14 mouse cellular contexts compared by ENCODE assay signal in the genomic region with DNA sequence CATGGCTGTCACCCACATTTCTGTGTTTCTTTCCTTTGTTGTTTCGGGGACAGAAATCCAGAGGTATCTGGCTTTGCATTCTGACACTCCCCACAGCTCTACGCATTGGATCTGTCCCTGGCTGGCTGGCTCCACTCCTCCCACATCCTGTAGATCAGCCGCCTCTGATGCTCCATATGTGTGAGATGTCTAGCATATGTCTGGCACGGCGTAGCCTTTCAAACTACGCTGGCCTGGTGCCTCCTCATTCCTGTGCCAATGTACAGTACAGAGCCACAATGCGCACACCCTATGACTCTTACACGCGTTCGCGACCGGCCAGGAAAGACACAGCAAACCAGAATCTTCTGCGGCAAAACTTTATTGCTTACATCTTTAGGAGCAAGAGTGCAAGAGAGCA. TPM values are rescaled to one million over a fixed set of nuclear protein-coding genes. Genes with fewer than 3 reads are reported as not detected.
A peak's percentile ranks its signal among the peaks of the same experiment; 100 is the strongest.
DNase-seq lines count a peak whose midpoint lies in the region; ATAC-seq and TF ChIP-seq lines count a peak whose summit lies in the region.
"Had no signal": no experiment of that assay in that cellular context is flagged by ENCODE, and none has a peak within 500 bp of the region (broad histone marks: within the 10 kb centered on the region; RNA-seq: fewer than 3 reads in every experiment).

No protein-coding gene starts in this region.

- no peak overlapping the region for H3K4me3 ChIP-seq in limb, embryonic 14.5 days (replicated peaks; ENCODE audit: low read length)
- H3K4me3 ChIP-seq in limb, embryonic 10.5 days = no peak overlapping the region
- H3K4me3 ChIP-seq: gastrocnemius, adult 2 months; neural tube, embryonic 15.5 days had no signal

- H3K4me1 ChIP-seq in limb, embryonic 14.5 days (ENCODE audit: control insufficient read depth, insufficient read depth, low read length) = no peaks in the 10 kb centered on the region
- peaks cover 4% of the 10 kb centered on the region; the same call in 1 of the 2 replicates for H3K4me1 ChIP-seq in limb, embryonic 10.5 days

- H3K4me2 ChIP-seq in limb, embryonic 14.5 days (replicated peaks; ENCODE audit: low read depth, low read length, severe bottlenecking) = no peak overlapping the region
- H3K4me2 ChIP-seq: neural tube, embryonic 15.5 days had no signal

- ATAC-seq in limb, embryonic 14.5 days (ENCODE audit: low FRiP score, low read depth) = no peak
- ATAC-seq: midbrain, embryonic 16.5 days had no signal

- no peak overlapping the region for H3K9ac ChIP-seq in limb, embryonic 14.5 days (ENCODE audit: low read depth, low read length, severe bottlenecking)
- H3K9ac ChIP-seq: neural tube, embryonic 15.5 days had no signal

- intact Hi-C loops in left cerebral cortex, postnatal 25 days (cut with DNase I) = no loop called here

- TF ChIP-seq POLR2A in limb, embryonic 14.5 days (IDR thresholded peaks at IDR 0.05; ENCODE audit: borderline replicate concordance, extremely low read depth, insufficient read depth, insufficient read length) = no peak

- no peak overlapping the region for H3K27ac ChIP-seq in limb, embryonic 14.5 days (replicated peaks; ENCODE audit: low read depth, low read length)
- no peak overlapping the region for H3K27ac ChIP-seq in limb, embryonic 10.5 days
- H3K27ac ChIP-seq: gastrocnemius, adult 2 months; neural tube, embryonic 15.5 days had no signal

- no peaks in the 10 kb centered on the region for H3K27me3 ChIP-seq in limb, embryonic 14.5 days (ENCODE audit: control insufficient read depth, insufficient read depth, low read length)
- H3K27me3 ChIP-seq in limb, embryonic 10.5 days (ENCODE audit: low read depth, poor library complexity, severe bottlenecking) = peaks cover 7% of the 10 kb centered on the region; the same call in 1 of the 2 replicates

- 77% methylated on average over 13 of the region's 13 CpGs for WGBS in limb, embryonic 14.5 days
- WGBS in limb, embryonic 10.5 days = 92% methylated on average over 13 of the region's 13 CpGs

- H3K9me3 ChIP-seq in limb, embryonic 14.5 days (ENCODE audit: control insufficient read depth, low read length) = no peaks in the 10 kb centered on the region
- no peaks in the 10 kb centered on the region for H3K9me3 ChIP-seq in limb, embryonic 10.5 days (replicated peaks)
- H3K9me3 ChIP-seq: neural tube, embryonic 15.5 days had no signal

- peak; percentile 29 for DNase-seq in cerebellum, adult 9-10 months
- DNase-seq in cerebellum, adult 11 months = no peak
- peak; percentile 25 for DNase-seq in limb, embryonic 14.5 days (ENCODE audit: low spot score)
- no peak for DNase-seq in limb, embryonic 10.5 days (ENCODE audit: low spot score)
- DNase-seq in left cerebral cortex, postnatal 25 days (ENCODE audit: low spot score in 2 of 2) = peak; percentile 63 to 89
- no peak for DNase-seq in ovary, postnatal 14 days (ENCODE audit: low spot score)
- no peak for DNase-seq in adrenal gland, postnatal 14 days
- DNase-seq in adrenal gland, adult 8-10 months = no peak
- DNase-seq: gastrocnemius, adult 2 months; heart, postnatal 36 days; lung, postnatal 4 days; spleen, adult 18-20 months had no signal

- no peaks in the 10 kb centered on the region for H3K36me3 ChIP-seq in limb, embryonic 14.5 days (ENCODE audit: control insufficient read depth, insufficient read depth, low read length)
- H3K36me3 ChIP-seq in limb, embryonic 10.5 days = no peaks in the 10 kb centered on the region
- H3K36me3 ChIP-seq: neural tube, embryonic 15.5 days had no signal

RNA-seq across cellular contexts. Expression of gene Trim67, which starts 8.3 kb away (rescaled TPM):
- polyA plus RNA-seq in limb, embryonic 14.5 days (2012; rRNA removed) = 0.20 and 0.29 TPM in 2 replicates
- 0.03 and 0.04 TPM in 2 replicates for polyA plus RNA-seq in limb, embryonic 14.5 days (2014; fragmentation: Nextera tagmentation; extraction: Ambion mirVana)
- polyA plus RNA-seq in limb, embryonic 10.5 days (2016; fragmentation: Nextera tagmentation; extraction: Ambion mirVana) = not detected in 2 replicates
- 1 to 10 TPM; 2.2 to 2.4 TPM for total RNA-seq in left cerebral cortex, postnatal 25 days (2021)
- 4.7 and 5.4 TPM in 2 replicates for total RNA-seq in adrenal gland, postnatal 14 days (2021)
- 1 to 10 TPM in 3 of 4 experiments, under 1 TPM in 1; 0.99 to 2.9 (median 1.3) TPM for total RNA-seq in adrenal gland, adult 8-10 months (2022)

RNA-seq across cellular contexts. Expression of gene Fam89a, which starts 33.0 kb away (rescaled TPM):
- polyA plus RNA-seq in limb, embryonic 14.5 days (2012; rRNA removed) = 4.1 and 4.6 TPM in 2 replicates
- 3.3 and 3.4 TPM in 2 replicates for polyA plus RNA-seq in limb, embryonic 14.5 days (2014; fragmentation: Nextera tagmentation; extraction: Ambion mirVana)
- 5.1 and 7.0 TPM in 2 replicates for polyA plus RNA-seq in limb, embryonic 10.5 days (2016; fragmentation: Nextera tagmentation; extraction: Ambion mirVana)
- under 1 TPM in 1 of 2 experiments, not detected in 1; 0.25 TPM for total RNA-seq in left cerebral cortex, postnatal 25 days (2021)
- 1.8 TPM in 2 replicates for total RNA-seq in adrenal gland, postnatal 14 days (2021)
- total RNA-seq in adrenal gland, adult 8-10 months (2022) = under 1 TPM in 3 of 4 experiments, not detected in 1; 0.42 to 0.73 (median 0.49) TPM

Comparison
In these comparisons a context has a peak if more than half of its experiments do, and no peak if none do; other contexts are left out.
1. DNase-seq: peak in cerebellum, adult 9-10 months (single experiment), limb, embryonic 14.5 days (single experiment) and left cerebral cortex, postnatal 25 days (2 of 2); none in cerebellum, adult 11 months (single experiment), limb, embryonic 10.5 days (single experiment), ovary, postnatal 14 days (single experiment), adrenal gland, postnatal 14 days (single experiment) and adrenal gland, adult 8-10 months (single experiment).